Mouse (Mus musculus): ENCODE results near the gene Ttc7b. TPM values are rescaled to one million over a fixed set of nuclear protein-coding genes. Genes with fewer than 3 reads are reported as not detected.

Gene Ttc7b
- polyA plus RNA-seq, 1 experiment from 2014 or later, result 3.9 TPM

- Histone ChIP-seq H3K4me3 (ENCODE audit: low read length) (no peak overlapping the region), H3K4me2 (replicated peaks; ENCODE audit: low read depth, low read length) (no peak overlapping the region; the same call in 1 of the 2 replicates), H3K9me3 (ENCODE audit: low read length) (no peaks in the 10 kb centered on the region), H3K27me3 (ENCODE audit: insufficient read depth, low read length) (no peaks in the 10 kb centered on the region), H3K4me1 (ENCODE audit: insufficient read depth, low read length) (peaks cover 19% of the 10 kb centered on the region), H3K36me3 (ENCODE audit: insufficient read depth, low read length) (no peaks in the 10 kb centered on the region), H3K27ac (ENCODE audit: low read length) (peak overlapping the region; percentile 84), H3K9ac (replicated peaks; ENCODE audit: low read length) (no peak overlapping the region)
- no peak for ATAC-seq (ENCODE audit: low FRiP score, low TSS enrichment)
- WGBS, result 10% methylated on average over 9 of the region's 9 CpGs
Measured at GRCm38 (mm10) chr12:100539158-100539714, 18.6 kb upstream of the Ttc7b start.

- ATAC-seq (ENCODE audit: low FRiP score, low TSS enrichment), result peak; percentile 67; the same call in 1 of the 2 replicates
- 23% methylated on average over 7 of the region's 7 CpGs for WGBS
Measured at GRCm38 (mm10) chr12:100538445-100539157, 18.0 kb upstream of the Ttc7b start.

GRCm38 (mm10) chr12:100537091-100537490 lies 16.5 kb upstream of the Ttc7b start:
- 89% methylated on average over 11 of the region's 11 CpGs for WGBS
- no peak overlapping the region for H3K4me3 ChIP-seq (ENCODE audit: low read length)
- H3K27me3 ChIP-seq (ENCODE audit: insufficient read depth, low read length), result no peaks in the 10 kb centered on the region
- no peak overlapping the region for H3K4me2 ChIP-seq (replicated peaks; ENCODE audit: low read depth, low read length)
- H3K9me3 ChIP-seq (ENCODE audit: low read length), result no peaks in the 10 kb centered on the region
- peaks cover 19% of the 10 kb centered on the region for H3K4me1 ChIP-seq (ENCODE audit: insufficient read depth, low read length)
- ATAC-seq (ENCODE audit: low FRiP score, low TSS enrichment), result no peak
- no peak overlapping the region for H3K9ac ChIP-seq (replicated peaks; ENCODE audit: low read length)
- H3K36me3 ChIP-seq (ENCODE audit: insufficient read depth, low read length), result no peaks in the 10 kb centered on the region
- H3K27ac ChIP-seq (ENCODE audit: low read length), result no peak overlapping the region

More at GRCm38 (mm10) chr12:100538445-100539157, 18.0 kb upstream of the Ttc7b start:
- Histone ChIP-seq H3K4me2 (replicated peaks; ENCODE audit: low read depth, low read length) (peak overlapping the region; percentile 10; the same call in 1 of the 2 replicates), H3K27me3 (ENCODE audit: insufficient read depth, low read length) (no peaks in the 10 kb centered on the region), H3K9ac (replicated peaks; ENCODE audit: low read length) (no peak overlapping the region), H3K4me3 (ENCODE audit: low read length) (no peak overlapping the region), H3K36me3 (ENCODE audit: insufficient read depth, low read length) (no peaks in the 10 kb centered on the region), H3K27ac (ENCODE audit: low read length) (peak overlapping the region; percentile 84), H3K4me1 (ENCODE audit: insufficient read depth, low read length) (peaks cover 19% of the 10 kb centered on the region), H3K9me3 (ENCODE audit: low read length) (no peaks in the 10 kb centered on the region)

- Histone ChIP-seq H3K9me3 (ENCODE audit: low read length) (no peaks in the 10 kb centered on the region), H3K4me1 (ENCODE audit: insufficient read depth, low read length) (peaks cover 19% of the 10 kb centered on the region), H3K36me3 (ENCODE audit: insufficient read depth, low read length) (no peaks in the 10 kb centered on the region), H3K27ac (ENCODE audit: low read length) (no peak overlapping the region), H3K9ac (replicated peaks; ENCODE audit: low read length) (no peak overlapping the region), H3K4me3 (ENCODE audit: low read length) (no peak overlapping the region), H3K4me2 (replicated peaks; ENCODE audit: low read depth, low read length) (no peak overlapping the region), H3K27me3 (ENCODE audit: insufficient read depth, low read length) (no peaks in the 10 kb centered on the region)
- ATAC-seq (ENCODE audit: low FRiP score, low TSS enrichment), result no peak
- 67% methylated on average over 12 of the region's 12 CpGs for WGBS
Measured at GRCm38 (mm10) chr12:100535028-100535427, 14.4 kb upstream of the Ttc7b start.

GRCm38 (mm10) chr12:100534028-100534427 lies 13.4 kb upstream of the Ttc7b start:
- 55% methylated on average over 3 of the region's 3 CpGs for WGBS
- H3K9ac ChIP-seq (replicated peaks; ENCODE audit: low read length), result no peak overlapping the region
- H3K36me3 ChIP-seq (ENCODE audit: insufficient read depth, low read length), result no peaks in the 10 kb centered on the region
- no peak overlapping the region for H3K4me3 ChIP-seq (ENCODE audit: low read length)
- ATAC-seq (ENCODE audit: low FRiP score, low TSS enrichment), result no peak
- no peak overlapping the region for H3K4me2 ChIP-seq (replicated peaks; ENCODE audit: low read depth, low read length)
- no peaks in the 10 kb centered on the region for H3K27me3 ChIP-seq (ENCODE audit: insufficient read depth, low read length)
- no peaks in the 10 kb centered on the region for H3K9me3 ChIP-seq (ENCODE audit: low read length)
- peak overlapping the region; percentile 65 for H3K27ac ChIP-seq (ENCODE audit: low read length)
- peaks cover 22% of the 10 kb centered on the region for H3K4me1 ChIP-seq (ENCODE audit: insufficient read depth, low read length)

- Histone ChIP-seq H3K9me3 (ENCODE audit: low read length) (no peaks in the 10 kb centered on the region), H3K27me3 (ENCODE audit: insufficient read depth, low read length) (no peaks in the 10 kb centered on the region), H3K4me1 (ENCODE audit: insufficient read depth, low read length) (peaks cover 22% of the 10 kb centered on the region), H3K4me2 (replicated peaks; ENCODE audit: low read depth, low read length) (no peak overlapping the region), H3K27ac (ENCODE audit: low read length) (no peak overlapping the region), H3K4me3 (ENCODE audit: low read length) (no peak overlapping the region), H3K36me3 (ENCODE audit: insufficient read depth, low read length) (no peaks in the 10 kb centered on the region), H3K9ac (replicated peaks; ENCODE audit: low read length) (no peak overlapping the region)
- no peak for ATAC-seq (ENCODE audit: low FRiP score, low TSS enrichment)
- 84% methylated on average over 4 of the region's 4 CpGs for WGBS
Measured at GRCm38 (mm10) chr12:100533209-100533608, 12.6 kb upstream of the Ttc7b start.

- Histone ChIP-seq H3K36me3 (ENCODE audit: insufficient read depth, low read length) (no peaks in the 10 kb centered on the region), H3K27me3 (ENCODE audit: insufficient read depth, low read length) (no peaks in the 10 kb centered on the region), H3K9me3 (ENCODE audit: low read length) (no peaks in the 10 kb centered on the region), H3K4me1 (ENCODE audit: insufficient read depth, low read length) (peaks cover 36% of the 10 kb centered on the region), H3K9ac (replicated peaks; ENCODE audit: low read length) (no peak overlapping the region), H3K27ac (ENCODE audit: low read length) (no peak overlapping the region), H3K4me2 (replicated peaks; ENCODE audit: low read depth, low read length) (no peak overlapping the region), H3K4me3 (ENCODE audit: low read length) (no peak overlapping the region)
- 54% methylated on average over 1 of the region's 1 CpGs for WGBS
- ATAC-seq (ENCODE audit: low FRiP score, low TSS enrichment), result no peak
Measured at GRCm38 (mm10) chr12:100531740-100532139, 11.1 kb upstream of the Ttc7b start.

GRCm38 (mm10) chr12:100530871-100531270 lies 10.2 kb upstream of the Ttc7b start:
- Histone ChIP-seq H3K4me1 (ENCODE audit: insufficient read depth, low read length) (peaks cover 34% of the 10 kb centered on the region), H3K9me3 (ENCODE audit: low read length) (no peaks in the 10 kb centered on the region), H3K4me2 (replicated peaks; ENCODE audit: low read depth, low read length) (no peak overlapping the region), H3K27me3 (ENCODE audit: insufficient read depth, low read length) (no peaks in the 10 kb centered on the region), H3K9ac (replicated peaks; ENCODE audit: low read length) (no peak overlapping the region), H3K27ac (ENCODE audit: low read length) (no peak overlapping the region), H3K36me3 (ENCODE audit: insufficient read depth, low read length) (no peaks in the 10 kb centered on the region), H3K4me3 (ENCODE audit: low read length) (no peak overlapping the region)
- no peak for ATAC-seq (ENCODE audit: low FRiP score, low TSS enrichment)
- WGBS, result 80% methylated on average over 5 of the region's 5 CpGs

- H3K9me3 ChIP-seq (ENCODE audit: low read length), result no peaks in the 10 kb centered on the region
- peaks cover 37% of the 10 kb centered on the region for H3K4me1 ChIP-seq (ENCODE audit: insufficient read depth, low read length)
- H3K27ac ChIP-seq (ENCODE audit: low read length), result peak overlapping the region; percentile 48
- no peaks in the 10 kb centered on the region for H3K36me3 ChIP-seq (ENCODE audit: insufficient read depth, low read length)
- no peaks in the 10 kb centered on the region for H3K27me3 ChIP-seq (ENCODE audit: insufficient read depth, low read length)
- ATAC-seq (ENCODE audit: low FRiP score, low TSS enrichment), result no peak
- 0 out of 2 replicates have a peak overlapping the region, but pooled peaks have one; percentile 35 for H3K9ac ChIP-seq (replicated peaks; ENCODE audit: low read length)
- WGBS, result 74% methylated on average over 5 of the region's 5 CpGs
- H3K4me2 ChIP-seq (replicated peaks; ENCODE audit: low read depth, low read length), result no peak overlapping the region
- no peak overlapping the region for H3K4me3 ChIP-seq (ENCODE audit: low read length)
Measured at GRCm38 (mm10) chr12:100529651-100530050, 9.0 kb upstream of the Ttc7b start.

GRCm38 (mm10) chr12:100529172-100529571 lies 8.5 kb upstream of the Ttc7b start:
- no peaks in the 10 kb centered on the region for H3K36me3 ChIP-seq (ENCODE audit: insufficient read depth, low read length)
- H3K9me3 ChIP-seq (ENCODE audit: low read length), result no peaks in the 10 kb centered on the region
- H3K4me2 ChIP-seq (replicated peaks; ENCODE audit: low read depth, low read length), result no peak overlapping the region
- no peak for ATAC-seq (ENCODE audit: low FRiP score, low TSS enrichment)
- H3K4me3 ChIP-seq (ENCODE audit: low read length), result no peak overlapping the region
- H3K4me1 ChIP-seq (ENCODE audit: insufficient read depth, low read length), result peaks cover 37% of the 10 kb centered on the region
- peak overlapping the region; percentile 81 for H3K27ac ChIP-seq (ENCODE audit: low read length)
- WGBS, result 16% methylated on average over 8 of the region's 8 CpGs
- no peaks in the 10 kb centered on the region for H3K27me3 ChIP-seq (ENCODE audit: insufficient read depth, low read length)
- H3K9ac ChIP-seq (replicated peaks; ENCODE audit: low read length), result peak overlapping the region; percentile 46

Measured in kidney, embryonic 16.5 days (tissue).